Mouse (Mus musculus) kidney, postnatal 14 days (tissue): ENCODE data around the gene Rspo4.
A peak's percentile ranks its signal among the peaks of the same experiment; 100 is the strongest.

Experiments
- DNase-seq: peaks from one replicate; pipeline ENCODE4 v3.0.0; 2022; ENCODE audit warnings: mixed read lengths

Gene Rspo4

GRCm38 (mm10) chr2:151911751-151912150 is 69.0 kb downstream of the Rspo4 start:
- no peak for DNase-seq

DNA sequence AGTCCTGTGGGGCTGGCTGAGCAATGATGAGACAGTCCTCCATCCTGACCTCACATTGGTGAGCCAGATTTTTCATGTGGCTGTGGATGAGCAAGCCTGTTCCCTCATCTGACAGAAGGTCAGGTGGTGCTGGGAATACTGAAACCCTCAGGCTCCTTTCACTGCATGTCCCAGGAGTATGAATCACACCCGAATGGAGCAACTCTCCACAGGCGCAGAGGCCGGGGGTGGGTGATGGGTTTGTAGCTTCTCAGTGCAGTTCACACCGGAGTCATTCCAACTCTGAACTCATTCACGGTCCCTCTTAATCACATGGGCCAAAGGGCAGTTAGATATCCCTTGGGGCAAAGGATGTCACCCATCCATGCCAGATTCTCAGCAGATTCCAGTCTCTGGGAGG is 71.4 kb downstream of the Rspo4 start:
- DNase-seq, result no peak

- no peak for DNase-seq
Measured at GRCm38 (mm10) chr2:151915111-151915510, 72.4 kb downstream of the Rspo4 start.

DNA sequence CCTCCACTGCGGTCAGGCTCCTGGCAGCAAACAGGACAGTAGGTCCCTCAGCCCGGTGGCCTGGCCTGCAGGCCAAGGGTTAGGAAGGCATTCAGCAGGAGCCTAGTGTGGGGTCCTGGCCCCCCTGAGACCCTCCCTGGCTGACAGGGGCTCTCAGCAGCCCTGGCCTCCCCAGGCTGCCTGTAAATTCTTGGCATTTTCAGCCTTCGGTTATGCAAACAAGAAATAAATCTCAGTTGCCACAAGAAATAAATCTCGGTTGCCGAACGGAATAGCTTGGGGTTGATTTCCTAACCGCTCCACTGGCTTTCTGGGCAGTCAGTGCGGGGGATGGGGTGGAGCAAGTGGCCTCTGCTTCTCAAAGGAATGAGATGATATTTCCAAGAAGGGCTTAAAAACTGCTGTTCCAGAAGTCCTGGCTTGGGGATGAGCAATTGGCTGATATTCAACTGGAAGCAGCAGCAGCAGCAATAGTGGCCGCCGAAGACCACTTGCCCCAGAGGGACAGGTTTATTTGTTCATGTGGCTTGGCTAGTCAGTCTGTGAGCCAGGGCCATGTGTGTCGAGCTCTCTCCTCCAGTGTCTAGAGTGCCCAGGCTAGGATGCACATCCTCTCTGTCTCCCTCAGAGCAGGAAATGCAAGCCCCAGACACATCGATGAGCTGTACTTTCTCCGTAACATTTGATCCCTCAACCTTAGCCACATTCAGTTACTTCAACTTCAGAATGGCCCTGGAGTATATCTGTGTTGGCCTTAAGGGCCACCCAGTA is 73.5 kb downstream of the Rspo4 start:
- peak; percentile 72 for DNase-seq

DNA sequence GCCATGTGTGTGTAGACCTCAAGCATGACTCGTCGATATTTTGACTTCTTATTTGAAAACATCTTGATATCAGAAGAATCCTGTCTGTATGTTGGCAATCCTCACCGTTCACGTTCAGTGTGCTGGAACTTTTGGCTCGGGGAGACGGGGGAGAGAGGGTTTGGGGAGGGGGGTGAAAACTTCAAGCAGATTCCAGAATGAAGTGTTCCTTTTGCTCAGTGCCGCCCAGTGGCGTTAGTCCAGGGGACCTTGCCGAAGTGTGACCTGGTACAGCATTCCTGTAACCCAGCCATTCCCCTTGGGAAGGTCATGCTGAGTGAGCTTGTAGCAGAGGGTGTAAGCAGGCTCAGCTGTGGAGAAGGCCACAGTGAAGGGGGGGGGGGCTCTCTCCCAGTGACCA is 76.4 kb downstream of the Rspo4 start:
- DNase-seq, result peak; percentile 70

DNA sequence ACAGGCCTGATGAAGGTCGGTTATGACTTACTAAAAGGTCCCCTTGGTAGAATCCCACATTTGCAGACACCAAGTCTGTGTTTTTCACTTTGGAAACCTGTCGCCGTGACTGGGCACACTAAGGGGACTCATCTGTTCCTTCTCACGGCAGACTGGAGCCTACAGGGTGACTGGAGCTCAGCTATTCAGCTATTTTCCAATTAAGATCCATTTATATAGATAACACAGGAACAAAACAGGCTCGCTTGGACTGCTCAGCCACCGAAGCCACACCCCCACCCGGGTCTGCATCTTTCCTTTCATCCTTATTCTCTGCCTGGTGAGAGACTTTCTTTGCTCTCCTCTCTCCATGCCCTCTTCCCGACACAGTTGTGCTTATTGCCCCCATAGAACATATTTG is 78.3 kb downstream of the Rspo4 start:
- no peak for DNase-seq

DNA sequence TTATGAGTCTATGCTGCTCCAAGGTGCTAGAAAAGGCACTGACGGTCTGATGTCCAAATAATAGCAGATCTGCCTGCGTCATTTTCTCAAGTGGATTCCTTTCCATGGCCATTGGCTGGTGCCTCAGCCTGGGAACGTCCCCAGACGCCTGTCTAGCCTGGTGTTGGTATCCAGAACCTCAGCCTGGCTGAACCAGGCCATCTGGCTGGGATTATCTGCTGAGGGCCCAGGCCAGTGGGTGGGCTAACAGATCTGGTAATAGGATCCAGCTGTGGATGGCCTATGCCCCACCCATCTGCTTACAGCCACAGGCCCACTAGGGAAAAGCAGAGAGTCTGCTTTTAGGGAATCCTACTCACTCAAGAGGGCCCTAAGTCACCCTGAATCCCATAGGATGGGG is 78.9 kb downstream of the Rspo4 start:
- DNase-seq, result no peak
